Mouse (Mus musculus): ENCODE measurements around the gene Gm49405. TPM values are rescaled to one million over a fixed set of nuclear protein-coding genes. Genes with fewer than 3 reads are reported as not detected.

The Gm49405 gene
- polyA plus RNA-seq (2015; fragmentation: Illumina TruSeq; extraction: RNeasy Lipid Tissue Mini Kit (QIAGEN cat#74804); ENCODE audit: insufficient read depth, low replicate concordance): 3.0 TPM

DNA sequence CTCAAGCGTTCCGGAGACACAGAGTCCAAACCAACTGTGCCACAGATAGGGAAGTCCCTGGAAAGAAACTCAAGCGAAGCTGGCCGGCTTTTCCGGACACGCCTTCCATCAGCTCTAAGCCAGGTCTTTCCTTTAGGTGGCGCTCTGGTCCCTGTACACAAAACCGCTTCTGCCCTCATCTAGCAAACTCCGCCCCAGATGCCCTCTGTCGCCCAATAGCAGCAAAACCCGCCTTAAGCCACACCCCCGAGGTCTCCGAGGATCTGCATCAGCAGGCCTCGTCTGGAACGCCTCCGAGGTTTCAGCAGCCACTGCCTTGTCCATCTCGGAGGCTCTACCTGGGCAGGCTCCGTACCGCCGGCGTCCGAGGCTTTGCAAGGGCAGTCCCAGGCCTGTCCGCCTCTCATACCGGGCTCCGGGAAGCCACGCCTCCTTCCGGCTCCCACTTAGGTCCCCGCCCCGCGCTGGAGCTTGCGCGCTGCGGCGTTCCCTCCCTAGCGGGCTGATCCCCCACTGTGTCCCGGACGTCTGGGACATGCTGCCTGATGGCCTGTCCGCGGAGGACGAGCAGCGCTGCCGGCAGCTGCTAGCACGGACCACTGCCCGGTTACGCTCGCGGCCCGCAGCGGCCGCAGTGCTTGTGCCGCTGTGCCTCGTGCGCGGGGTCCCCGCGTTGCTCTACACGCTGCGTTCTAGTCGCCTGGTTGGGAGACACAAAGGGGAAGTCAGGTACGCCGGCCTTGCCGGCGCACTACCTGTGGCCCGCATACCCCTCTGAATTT is at the start of gene Gm49405, which contains the start of gene Nudt8:
Gene Gm49405, plus strand, starts transcription at position 508 of the 782 bp plus-strand sequence.
Gene Nudt8, plus strand, starts transcription at position 462 of the 782 bp plus-strand sequence.

DNA sequence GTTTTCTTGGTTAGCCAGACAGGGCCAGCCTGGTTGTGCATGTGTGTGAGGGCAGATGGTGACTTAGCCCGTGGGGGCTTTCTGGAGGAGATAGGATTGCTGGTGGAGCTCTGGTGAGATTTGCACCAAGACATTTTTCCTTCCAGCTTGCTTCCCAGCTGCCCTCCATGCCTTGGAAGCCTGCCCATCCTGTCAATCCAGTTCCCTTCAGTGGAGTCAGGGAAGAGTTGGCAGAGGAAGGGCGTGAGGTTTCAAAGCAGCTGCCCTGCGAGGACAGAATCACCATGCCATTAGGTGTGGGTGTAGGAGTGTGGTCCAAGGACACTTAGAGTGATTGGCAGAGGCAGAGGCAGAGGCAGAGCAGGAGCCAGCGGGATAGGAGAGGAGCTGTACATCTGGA is 42.0 kb upstream of the Gm49405 start, which contains the start of gene Aldh3b3:
Gene Aldh3b3, plus strand, starts transcription at position 176 of the 400 bp plus-strand sequence.

DNA sequence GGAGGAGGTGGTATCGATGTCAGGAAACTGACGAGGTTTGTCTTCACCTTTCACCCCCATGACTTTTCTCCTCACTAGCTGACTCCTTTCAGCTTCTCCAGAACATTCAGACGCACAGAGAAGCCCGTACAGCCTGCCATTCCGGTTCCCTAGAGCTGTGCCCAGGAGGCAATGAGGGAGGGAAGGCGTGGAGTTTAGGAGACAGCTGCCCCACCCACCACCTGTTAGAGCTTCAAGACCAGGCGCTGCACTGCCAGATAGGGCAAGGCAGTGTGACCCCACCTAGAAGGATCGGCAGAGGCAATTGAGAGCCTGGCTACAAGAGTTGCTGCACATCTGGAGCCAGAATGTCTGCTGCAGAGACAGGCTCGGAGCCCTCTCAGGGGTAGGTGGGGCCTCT is 28.2 kb upstream of the Gm49405 start, which contains the start of gene Aldh3b2:
Gene Aldh3b2, plus strand, starts transcription at position 100 of the 400 bp plus-strand sequence.

DNA sequence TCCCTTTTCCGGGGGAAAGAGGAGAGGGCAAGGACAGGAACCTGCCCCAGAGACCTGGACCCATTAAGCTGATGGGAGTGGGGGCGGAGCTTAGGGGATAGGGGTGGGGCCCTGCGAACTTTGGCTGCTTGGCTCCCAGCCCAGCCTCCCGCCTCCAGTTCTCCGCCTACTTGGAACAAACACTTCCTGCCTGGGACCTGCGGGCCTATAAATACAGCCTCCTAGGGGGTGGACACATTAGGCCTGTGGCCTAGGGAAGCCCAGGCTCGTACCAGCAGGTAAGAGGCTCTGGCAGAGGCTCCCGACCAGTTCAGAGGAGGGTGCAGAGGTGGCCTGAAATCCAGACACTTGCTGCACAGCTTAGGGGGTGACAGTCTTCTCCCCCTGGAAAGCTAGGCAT is 14.1 kb upstream of the Gm49405 start, which contains the start of gene Acy3:
Gene Acy3, plus strand, starts transcription at position 237 of the 400 bp plus-strand sequence.

DNA sequence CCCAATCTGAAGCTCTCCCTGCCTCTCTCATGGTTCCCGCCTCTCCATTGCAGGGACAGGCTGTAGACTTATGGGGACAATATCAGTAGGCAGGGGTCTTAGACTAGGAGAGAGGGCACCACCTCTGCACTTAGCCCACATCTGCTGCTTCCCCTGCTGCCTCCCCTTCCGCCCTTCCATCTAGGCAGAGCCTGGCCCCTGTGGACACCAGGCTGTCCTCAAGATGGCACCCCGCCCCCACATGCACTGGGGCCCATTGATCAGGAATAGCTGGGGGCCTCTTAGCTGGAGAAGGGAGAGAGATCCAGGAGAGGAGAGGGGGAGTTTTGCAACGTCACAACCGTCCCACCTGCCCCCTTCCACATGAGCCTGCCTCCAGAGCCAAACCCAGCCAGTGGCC is 8.0 kb upstream of the Gm49405 start, which contains the start of gene Tbx10:
Gene Tbx10, plus strand, starts transcription at position 337 of the 400 bp plus-strand sequence.

DNA sequence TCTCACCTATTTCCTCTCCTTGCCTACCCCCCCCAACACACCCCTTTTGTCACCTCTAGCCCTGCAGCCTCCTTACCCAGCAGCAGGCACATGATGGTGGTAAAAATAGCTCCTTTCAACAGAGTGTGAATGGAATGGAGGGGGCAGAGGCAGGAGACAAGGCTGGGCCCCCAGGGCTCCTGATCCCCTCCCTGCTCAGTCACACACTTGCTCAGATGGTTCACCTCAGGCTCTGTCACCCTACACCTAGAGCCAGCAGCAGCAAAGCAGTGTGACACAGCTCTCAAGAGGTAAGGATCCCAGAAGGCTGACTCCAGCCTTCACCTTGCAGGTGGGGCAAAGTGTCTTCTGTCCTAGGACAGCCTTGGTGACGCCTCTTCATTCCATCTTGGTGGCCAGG is 2.7 kb downstream of the Gm49405 start, which contains the start of gene Doc2g:
Gene Doc2g, plus strand, starts transcription at position 202 of the 400 bp plus-strand sequence.

DNA sequence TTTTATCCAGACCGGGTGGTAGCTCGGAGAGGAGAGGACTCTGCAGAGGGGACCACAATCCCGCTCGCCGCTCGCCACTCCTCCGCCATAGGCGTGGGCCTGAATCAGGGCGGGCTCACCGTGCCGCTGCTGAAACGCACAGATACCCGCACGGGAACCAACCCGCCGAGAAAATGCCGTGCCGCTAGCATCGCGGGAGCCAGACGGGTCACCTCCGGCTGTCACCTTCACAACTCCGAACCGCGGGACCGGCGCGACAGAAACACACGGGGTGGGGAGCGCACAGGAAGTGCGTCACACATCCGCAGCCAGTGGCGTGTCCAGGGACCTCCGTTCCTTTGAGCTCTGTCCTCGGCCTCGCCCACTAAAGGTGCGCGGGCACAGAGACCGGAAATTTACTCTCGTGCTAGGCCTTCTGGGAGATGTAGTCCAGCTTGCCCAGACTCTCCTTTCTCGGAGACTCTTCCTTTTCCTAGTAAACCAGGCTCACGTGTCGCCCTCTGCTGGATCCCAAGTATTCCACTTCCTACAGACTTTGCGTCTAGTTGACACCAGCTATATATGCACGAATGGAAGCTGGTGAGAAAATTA is 12.1 kb downstream of the Gm49405 start, which contains the start of gene Ndufv1:
Gene Ndufv1, minus strand, starts transcription at position 375 of the 591 bp plus-strand sequence.

DNA sequence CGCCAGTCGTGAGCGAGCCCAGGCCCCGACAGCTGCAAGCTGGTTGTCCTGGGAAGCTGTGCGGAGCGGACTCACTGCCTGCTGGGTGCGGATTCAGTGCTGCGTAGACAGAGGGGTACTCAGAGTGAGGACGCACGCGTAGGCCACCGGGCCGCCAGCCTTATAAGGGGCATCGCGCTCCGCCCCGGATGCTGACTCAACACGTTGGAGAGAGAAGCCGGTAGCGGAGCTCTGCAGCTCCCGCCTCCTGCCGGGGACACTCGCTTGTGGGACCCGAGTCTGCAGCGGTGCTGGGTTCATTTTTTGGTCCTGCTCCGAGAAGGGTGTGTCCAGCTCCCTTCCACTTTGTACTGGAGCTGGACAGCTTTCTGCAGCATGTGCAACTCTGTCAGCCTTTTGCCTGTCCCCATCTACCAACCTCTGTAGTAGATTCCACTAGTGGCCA is 37.4 kb downstream of the Gm49405 start, which contains the start of gene Gstp1:
Gene Gstp1, minus strand, starts transcription at position 198 of the 445 bp plus-strand sequence.

DNA sequence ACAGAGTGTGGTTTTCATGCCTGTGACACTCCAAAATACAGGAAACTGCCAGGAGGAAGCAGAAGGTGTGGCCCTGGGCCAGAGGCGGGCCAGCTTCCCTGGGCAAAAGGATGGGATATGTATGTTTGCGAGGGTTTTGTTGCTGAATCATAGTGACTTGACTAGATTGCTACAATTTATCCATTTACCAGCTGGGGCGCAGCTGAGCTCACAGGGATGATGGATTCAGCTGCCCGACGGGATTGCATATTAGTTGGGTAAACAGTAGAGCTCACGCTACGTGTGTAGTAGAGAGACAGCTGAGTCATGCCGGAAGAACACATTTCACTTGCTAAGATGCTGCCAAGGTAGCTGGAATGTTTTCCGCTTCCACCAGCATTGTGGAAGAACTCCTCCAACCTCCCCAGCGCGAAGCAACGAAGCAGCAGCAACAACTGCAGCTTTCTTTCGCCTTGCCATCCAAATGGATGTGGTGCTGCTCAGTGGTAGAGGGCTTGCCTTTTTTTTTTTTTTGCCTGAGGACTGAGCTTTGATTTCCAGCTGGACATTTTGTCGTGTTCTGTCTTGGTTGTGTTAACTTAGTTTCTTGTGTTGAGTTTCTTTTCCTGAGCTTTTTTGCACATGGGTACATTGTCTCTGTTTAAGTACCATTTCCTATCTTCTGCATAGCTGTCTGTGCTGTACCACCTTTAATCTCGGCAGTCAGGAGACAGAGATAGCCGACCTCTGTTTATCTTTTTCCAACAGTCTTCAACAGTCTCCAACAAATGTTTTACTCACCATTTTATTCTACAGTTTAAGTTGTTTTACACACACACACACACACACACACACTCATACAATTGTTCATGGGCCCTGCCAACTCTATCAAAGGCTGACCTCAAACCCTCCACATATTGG is 45.8 kb downstream of the Gm49405 start, which contains the start of gene Gstp2:
Gene Gstp2, minus strand, starts transcription at position 58 of the 900 bp plus-strand sequence.

Other genes with a start within 250 kb of the Gm49405 start
- gene Kmt5b, start 233.2 kb upstream of the Gm49405 start, polyA plus RNA-seq (2015; fragmentation: Illumina TruSeq; extraction: RNeasy Lipid Tissue Mini Kit (QIAGEN cat#74804); ENCODE audit: insufficient read depth, low replicate concordance): 79.8 TPM
- 68.8 TPM for gene Chka, start 148.9 kb upstream of the Gm49405 start, polyA plus RNA-seq (2015; fragmentation: Illumina TruSeq; extraction: RNeasy Lipid Tissue Mini Kit (QIAGEN cat#74804); ENCODE audit: insufficient read depth, low replicate concordance)
- 55.5 TPM for gene Tcirg1, start 93.5 kb upstream of the Gm49405 start, polyA plus RNA-seq (2015; fragmentation: Illumina TruSeq; extraction: RNeasy Lipid Tissue Mini Kit (QIAGEN cat#74804); ENCODE audit: insufficient read depth, low replicate concordance)
- gene Ndufs8, start 87.9 kb upstream of the Gm49405 start, polyA plus RNA-seq (2015; fragmentation: Illumina TruSeq; extraction: RNeasy Lipid Tissue Mini Kit (QIAGEN cat#74804); ENCODE audit: insufficient read depth, low replicate concordance): 42.9 TPM
- gene Aldh3b1, start 70.8 kb upstream of the Gm49405 start, polyA plus RNA-seq (2015; fragmentation: Illumina TruSeq; extraction: RNeasy Lipid Tissue Mini Kit (QIAGEN cat#74804); ENCODE audit: insufficient read depth, low replicate concordance): 10.8 TPM
- gene Unc93b1, start 65.4 kb upstream of the Gm49405 start, polyA plus RNA-seq (2015; fragmentation: Illumina TruSeq; extraction: RNeasy Lipid Tissue Mini Kit (QIAGEN cat#74804); ENCODE audit: insufficient read depth, low replicate concordance): 210 TPM
- gene Aldh3b3, start 42.0 kb upstream of the Gm49405 start, polyA plus RNA-seq (2015; fragmentation: Illumina TruSeq; extraction: RNeasy Lipid Tissue Mini Kit (QIAGEN cat#74804); ENCODE audit: insufficient read depth, low replicate concordance): not detected
- not detected for gene Aldh3b2, start 28.3 kb upstream of the Gm49405 start, polyA plus RNA-seq (2015; fragmentation: Illumina TruSeq; extraction: RNeasy Lipid Tissue Mini Kit (QIAGEN cat#74804); ENCODE audit: insufficient read depth, low replicate concordance)
- 2.4 TPM for gene Acy3, start 14.1 kb upstream of the Gm49405 start, polyA plus RNA-seq (2015; fragmentation: Illumina TruSeq; extraction: RNeasy Lipid Tissue Mini Kit (QIAGEN cat#74804); ENCODE audit: insufficient read depth, low replicate concordance)
- gene Tbx10, start 7.9 kb upstream of the Gm49405 start, polyA plus RNA-seq (2015; fragmentation: Illumina TruSeq; extraction: RNeasy Lipid Tissue Mini Kit (QIAGEN cat#74804); ENCODE audit: insufficient read depth, low replicate concordance): not detected
- gene Nudt8, start within 50 bp of the Gm49405 start, polyA plus RNA-seq (2015; fragmentation: Illumina TruSeq; extraction: RNeasy Lipid Tissue Mini Kit (QIAGEN cat#74804); ENCODE audit: insufficient read depth, low replicate concordance): 4.0 TPM
- gene Doc2g, start 2.7 kb downstream of the Gm49405 start, polyA plus RNA-seq (2015; fragmentation: Illumina TruSeq; extraction: RNeasy Lipid Tissue Mini Kit (QIAGEN cat#74804); ENCODE audit: insufficient read depth, low replicate concordance): 3.4 TPM
- gene Ndufv1, start 12.2 kb downstream of the Gm49405 start, polyA plus RNA-seq (2015; fragmentation: Illumina TruSeq; extraction: RNeasy Lipid Tissue Mini Kit (QIAGEN cat#74804); ENCODE audit: insufficient read depth, low replicate concordance): 41.0 TPM
- gene Gstp1, start 37.4 kb downstream of the Gm49405 start, polyA plus RNA-seq (2015; fragmentation: Illumina TruSeq; extraction: RNeasy Lipid Tissue Mini Kit (QIAGEN cat#74804); ENCODE audit: insufficient read depth, low replicate concordance): 108 TPM
- gene Gstp2, start 45.4 kb downstream of the Gm49405 start, polyA plus RNA-seq (2015; fragmentation: Illumina TruSeq; extraction: RNeasy Lipid Tissue Mini Kit (QIAGEN cat#74804); ENCODE audit: insufficient read depth, low replicate concordance): 5.3 TPM
- gene Gstp3, start 58.9 kb downstream of the Gm49405 start, polyA plus RNA-seq (2015; fragmentation: Illumina TruSeq; extraction: RNeasy Lipid Tissue Mini Kit (QIAGEN cat#74804); ENCODE audit: insufficient read depth, low replicate concordance): 9.2 TPM
- not detected for gene Cabp2, start 81.0 kb downstream of the Gm49405 start, polyA plus RNA-seq (2015; fragmentation: Illumina TruSeq; extraction: RNeasy Lipid Tissue Mini Kit (QIAGEN cat#74804); ENCODE audit: insufficient read depth, low replicate concordance)
- 46.1 TPM for gene Cdk2ap2, start 96.6 kb downstream of the Gm49405 start, polyA plus RNA-seq (2015; fragmentation: Illumina TruSeq; extraction: RNeasy Lipid Tissue Mini Kit (QIAGEN cat#74804); ENCODE audit: insufficient read depth, low replicate concordance)
- gene Pitpnm1, start 99.4 kb downstream of the Gm49405 start, polyA plus RNA-seq (2015; fragmentation: Illumina TruSeq; extraction: RNeasy Lipid Tissue Mini Kit (QIAGEN cat#74804); ENCODE audit: insufficient read depth, low replicate concordance): 39.9 TPM
- gene Aip, start 125.2 kb downstream of the Gm49405 start, polyA plus RNA-seq (2015; fragmentation: Illumina TruSeq; extraction: RNeasy Lipid Tissue Mini Kit (QIAGEN cat#74804); ENCODE audit: insufficient read depth, low replicate concordance): 28.1 TPM
- 0.10 TPM for gene Gpr152, start 139.2 kb downstream of the Gm49405 start, polyA plus RNA-seq (2015; fragmentation: Illumina TruSeq; extraction: RNeasy Lipid Tissue Mini Kit (QIAGEN cat#74804); ENCODE audit: insufficient read depth, low replicate concordance)
- gene Cabp4, start 143.4 kb downstream of the Gm49405 start, polyA plus RNA-seq (2015; fragmentation: Illumina TruSeq; extraction: RNeasy Lipid Tissue Mini Kit (QIAGEN cat#74804); ENCODE audit: insufficient read depth, low replicate concordance): 6.4 TPM
- gene Coro1b, start 148.0 kb downstream of the Gm49405 start, polyA plus RNA-seq (2015; fragmentation: Illumina TruSeq; extraction: RNeasy Lipid Tissue Mini Kit (QIAGEN cat#74804); ENCODE audit: insufficient read depth, low replicate concordance): 285 TPM
- gene Ptprcap, start 153.0 kb downstream of the Gm49405 start, polyA plus RNA-seq (2015; fragmentation: Illumina TruSeq; extraction: RNeasy Lipid Tissue Mini Kit (QIAGEN cat#74804); ENCODE audit: insufficient read depth, low replicate concordance): 73.4 TPM
- 27.8 TPM for gene Rps6kb2, start 162.7 kb downstream of the Gm49405 start, polyA plus RNA-seq (2015; fragmentation: Illumina TruSeq; extraction: RNeasy Lipid Tissue Mini Kit (QIAGEN cat#74804); ENCODE audit: insufficient read depth, low replicate concordance)
- 35.2 TPM for gene Carns1, start 174.9 kb downstream of the Gm49405 start, polyA plus RNA-seq (2015; fragmentation: Illumina TruSeq; extraction: RNeasy Lipid Tissue Mini Kit (QIAGEN cat#74804); ENCODE audit: insufficient read depth, low replicate concordance)
- gene Tbc1d10c, start 190.7 kb downstream of the Gm49405 start, polyA plus RNA-seq (2015; fragmentation: Illumina TruSeq; extraction: RNeasy Lipid Tissue Mini Kit (QIAGEN cat#74804); ENCODE audit: insufficient read depth, low replicate concordance): 187 TPM
- 364 TPM for gene Ppp1ca, start 191.4 kb downstream of the Gm49405 start, polyA plus RNA-seq (2015; fragmentation: Illumina TruSeq; extraction: RNeasy Lipid Tissue Mini Kit (QIAGEN cat#74804); ENCODE audit: insufficient read depth, low replicate concordance)
- 41.7 TPM for gene Rad9a, start 201.0 kb downstream of the Gm49405 start, polyA plus RNA-seq (2015; fragmentation: Illumina TruSeq; extraction: RNeasy Lipid Tissue Mini Kit (QIAGEN cat#74804); ENCODE audit: insufficient read depth, low replicate concordance)
- 57.2 TPM for gene Clcf1, start 213.6 kb downstream of the Gm49405 start, polyA plus RNA-seq (2015; fragmentation: Illumina TruSeq; extraction: RNeasy Lipid Tissue Mini Kit (QIAGEN cat#74804); ENCODE audit: insufficient read depth, low replicate concordance)
- not detected for gene AC109138.7, start 213.7 kb downstream of the Gm49405 start, polyA plus RNA-seq (2015; fragmentation: Illumina TruSeq; extraction: RNeasy Lipid Tissue Mini Kit (QIAGEN cat#74804); ENCODE audit: insufficient read depth, low replicate concordance)
- 91.3 TPM for gene Pold4, start 231.3 kb downstream of the Gm49405 start, polyA plus RNA-seq (2015; fragmentation: Illumina TruSeq; extraction: RNeasy Lipid Tissue Mini Kit (QIAGEN cat#74804); ENCODE audit: insufficient read depth, low replicate concordance)

Data from spleen, adult 10 weeks (tissue).